Mouse (Mus musculus): ENCODE data around the gene Pibf1. TPM values are rescaled to one million over a fixed set of nuclear protein-coding genes. Genes with fewer than 3 reads are reported as not detected.

Gene Pibf1
- 9.7 TPM for polyA plus RNA-seq (2014; fragmentation: Illumina TruSeq; extraction: RNeasy Lipid Tissue Mini Kit (QIAGEN cat#74804); ENCODE audit: low read depth, low replicate concordance)

GRCm38 (mm10) chr14:99099267-99099966 is at the start of gene Pibf1, which contains the start of gene Dis3:
Gene Pibf1 (plus strand): TSS chr14:99099424.
Gene Dis3 (minus strand): TSS chr14:99099770.

GRCm38 (mm10) chr14:99298385-99299021 is 199.3 kb downstream of the Pibf1 start, which contains the start of gene Klf5:
Gene Klf5 (plus strand): TSS chr14:99298691.

Other genes starting within 250 kb of the Pibf1 start
- gene Rpl36a-ps1, start 105.1 kb upstream of the Pibf1 start, polyA plus RNA-seq (2014; fragmentation: Illumina TruSeq; extraction: RNeasy Lipid Tissue Mini Kit (QIAGEN cat#74804); ENCODE audit: low read depth, low replicate concordance): 11.5 TPM
- 51.8 TPM for gene Mzt1, start 53.3 kb upstream of the Pibf1 start, polyA plus RNA-seq (2014; fragmentation: Illumina TruSeq; extraction: RNeasy Lipid Tissue Mini Kit (QIAGEN cat#74804); ENCODE audit: low read depth, low replicate concordance)
- 5.0 TPM for gene Bora, start 53.2 kb upstream of the Pibf1 start, polyA plus RNA-seq (2014; fragmentation: Illumina TruSeq; extraction: RNeasy Lipid Tissue Mini Kit (QIAGEN cat#74804); ENCODE audit: low read depth, low replicate concordance)
- 14.8 TPM for gene Dis3, start 346 bp downstream of the Pibf1 start, polyA plus RNA-seq (2014; fragmentation: Illumina TruSeq; extraction: RNeasy Lipid Tissue Mini Kit (QIAGEN cat#74804); ENCODE audit: low read depth, low replicate concordance)
- gene Klf5, start 199.3 kb downstream of the Pibf1 start, polyA plus RNA-seq (2014; fragmentation: Illumina TruSeq; extraction: RNeasy Lipid Tissue Mini Kit (QIAGEN cat#74804); ENCODE audit: low read depth, low replicate concordance): 1.4 TPM

Measured in adipose tissue, adult 10 weeks (tissue).